Mouse (Mus musculus): ENCODE measurements at regions not wholly inside any gene's neighbourhood (a gene's known extent, or its start where the extent isn't known, plus 50 kb on each side); places are given as distances from the start of the nearest gene placed in this dataset.

- DNase-seq: no peak
Measured at GRCm38 (mm10) chr2:94983484-94983883, 545.5 kb upstream of the Api5 start.

GRCm38 (mm10) chr2:94963520-94963919 lies 525.6 kb upstream of the Api5 start:
- DNase-seq: peak; percentile 10

- DNase-seq: no peak
Measured at GRCm38 (mm10) chr2:94945646-94946045, 507.7 kb upstream of the Api5 start.

GRCm38 (mm10) chr2:94932115-94932514 lies 494.2 kb upstream of the Api5 start:
- DNase-seq: no peak

- DNase-seq: no peak
Measured at GRCm38 (mm10) chr2:94919361-94919760, 481.4 kb upstream of the Api5 start.

GRCm38 (mm10) chr2:94918062-94918461 lies 480.1 kb upstream of the Api5 start:
- no peak for DNase-seq

- no peak for DNase-seq
Measured at GRCm38 (mm10) chr2:94901580-94901979, 463.6 kb upstream of the Api5 start.
